Mouse (Mus musculus): ENCODE results near the gene Icos. TPM values are rescaled to one million over a fixed set of nuclear protein-coding genes. Genes with fewer than 3 reads are reported as not detected.

Icos gene
- total RNA-seq, 2 experiments from 2014 or later, result 0.08 to 0.15 TPM

GRCm38 (mm10) chr1:60961080-60961479 lies 16.6 kb upstream of the Icos start:
- DNase-seq (ENCODE audit: low spot score in 2 of 2), result peak; percentile 42 to 70

GRCm38 (mm10) chr1:60962095-60962494 lies 15.6 kb upstream of the Icos start:
- DNase-seq (ENCODE audit: low spot score in 2 of 2), result no peak

GRCm38 (mm10) chr1:60967521-60967920 lies 10.2 kb upstream of the Icos start:
- no peak for DNase-seq (ENCODE audit: low spot score in 2 of 2)

- no peak for DNase-seq (ENCODE audit: low spot score in 2 of 2)
Measured at GRCm38 (mm10) chr1:60970846-60971245, 6.9 kb upstream of the Icos start.

GRCm38 (mm10) chr1:60974221-60974620 lies 3.5 kb upstream of the Icos start:
- DNase-seq (ENCODE audit: low spot score in 2 of 2), result no peak

GRCm38 (mm10) chr1:60975646-60976294 lies 2.0 kb upstream of the Icos start:
- no peak for DNase-seq (ENCODE audit: low spot score in 2 of 2)

- DNase-seq (ENCODE audit: low spot score in 2 of 2), result no peak
Measured at GRCm38 (mm10) chr1:60979126-60979842, 1.6 kb downstream of the Icos start.

GRCm38 (mm10) chr1:60979843-60980235 lies 2.1 kb downstream of the Icos start:
- no peak for DNase-seq (ENCODE audit: low spot score in 2 of 2)

- DNase-seq (ENCODE audit: low spot score in 2 of 2), result no peak
Measured at GRCm38 (mm10) chr1:60985075-60985474, 7.3 kb downstream of the Icos start.

GRCm38 (mm10) chr1:60986141-60986540 lies 8.4 kb downstream of the Icos start:
- DNase-seq (ENCODE audit: low spot score in 2 of 2), result no peak

GRCm38 (mm10) chr1:60989086-60989485 lies 11.4 kb downstream of the Icos start:
- no peak for DNase-seq (ENCODE audit: low spot score in 2 of 2)

- DNase-seq (ENCODE audit: low spot score in 2 of 2), result no peak
Measured at GRCm38 (mm10) chr1:60990305-60990704, 12.6 kb downstream of the Icos start.

GRCm38 (mm10) chr1:60998008-60998557 lies 20.4 kb downstream of the Icos start:
- no peak for DNase-seq (ENCODE audit: low spot score in 2 of 2)

GRCm38 (mm10) chr1:60998689-60999088 lies 21.0 kb downstream of the Icos start:
- no peak for DNase-seq (ENCODE audit: low spot score in 2 of 2)

- DNase-seq (ENCODE audit: low spot score in 2 of 2), result no peak
Measured at GRCm38 (mm10) chr1:61001786-61002354, 24.1 kb downstream of the Icos start.

- no peak for DNase-seq (ENCODE audit: low spot score in 2 of 2)
Measured at GRCm38 (mm10) chr1:61006229-61006628, 28.5 kb downstream of the Icos start.

GRCm38 (mm10) chr1:61007516-61007915 lies 29.8 kb downstream of the Icos start:
- DNase-seq (ENCODE audit: low spot score in 2 of 2), result no peak

GRCm38 (mm10) chr1:61016578-61017118 lies 38.9 kb downstream of the Icos start:
- no peak for DNase-seq (ENCODE audit: low spot score in 2 of 2)

GRCm38 (mm10) chr1:61026712-61027111 lies 49.0 kb downstream of the Icos start:
- DNase-seq (ENCODE audit: low spot score in 2 of 2), result no peak

- DNase-seq (ENCODE audit: low spot score in 2 of 2), result no peak
Measured at GRCm38 (mm10) chr1:61027519-61027918, 49.8 kb downstream of the Icos start.

GRCm38 (mm10) chr1:61029919-61030318 lies 52.2 kb downstream of the Icos start:
- DNase-seq (ENCODE audit: low spot score in 2 of 2), result no peak

- DNase-seq (ENCODE audit: low spot score in 2 of 2), result no peak
Measured at GRCm38 (mm10) chr1:61030532-61030931, 52.8 kb downstream of the Icos start.
